Comparison of ENCODE assay signal across 8 mouse cellular contexts in genomic region chr7:30121308-30122187, GRCm38 (mm10). TPM values are rescaled to one million over a fixed set of nuclear protein-coding genes. Genes with fewer than 3 reads are reported as not detected.
DNase-seq lines count a peak whose midpoint lies in the region; ATAC-seq lines count a peak whose summit lies in the region.

TSS of gene Zfp382 (plus strand) at chr7:30121942.

- H3K9me3 ChIP-seq in hindbrain, embryonic 13.5 days = peaks cover under 1% of the 10 kb centered on the region; the same call in 1 of the 2 replicates

- H3K4me2 ChIP-seq in hindbrain, embryonic 13.5 days = peak within 1 kb of the TSS; percentile 73

- peak; percentile 93 for DNase-seq in R1 (ENCODE audit: low read depth, low spot score)
- peak; percentile 93 to 94 for DNase-seq in cerebellum, postnatal 14 days
- DNase-seq in frontal cortex, postnatal 14 days (ENCODE audit: low spot score in 2 of 2) = peak; percentile 73 to 83
- peak; percentile 85 to 86 for DNase-seq in layer of hippocampus, postnatal 25 days (ENCODE audit: extremely low spot score in 1 of 2, low spot score in 1 of 2)
- DNase-seq in lung, postnatal 14 days = peak; percentile 91
- DNase-seq in ovary, postnatal 36 days (ENCODE audit: low spot score) = peak; percentile 91
- DNase-seq in thymus, postnatal 14 days = peak; percentile 94

- WGBS in hindbrain, embryonic 13.5 days = under 1% methylated on average over 61 of the region's 61 CpGs

- peak; percentile 96 for ATAC-seq in hindbrain, embryonic 13.5 days (ENCODE audit: low FRiP score)

- H3K36me3 ChIP-seq in hindbrain, embryonic 13.5 days = peaks cover 9% of the 10 kb centered on the region

- H3K27ac ChIP-seq in hindbrain, embryonic 13.5 days = peak within 1 kb of the TSS; percentile 88

- H3K4me1 ChIP-seq in hindbrain, embryonic 13.5 days (replicated peaks) = peaks cover 7% of the 10 kb centered on the region

- no peaks in the 10 kb centered on the region for H3K27me3 ChIP-seq in hindbrain, embryonic 13.5 days

- peak within 1 kb of the TSS; percentile 83 for H3K9ac ChIP-seq in hindbrain, embryonic 13.5 days

- peak within 1 kb of the TSS; percentile 74 for H3K4me3 ChIP-seq in hindbrain, embryonic 13.5 days

RNA-seq across cellular contexts. Expression of gene Zfp382, which starts in this region (rescaled TPM):
- polyA plus RNA-seq in hindbrain, embryonic 13.5 days (2015; fragmentation: Nextera tagmentation; extraction: Ambion mirVana) = 17.5 and 19.8 TPM in 2 replicates
- 10 to 100 TPM; 30.4 to 31.5 TPM for total RNA-seq in layer of hippocampus, postnatal 25 days (2021)

Comparison
In these comparisons a context has a peak if more than half of its experiments do, and no peak if none do; other contexts are left out.
1. Peak in every context shown above with its lines: DNase-seq, ATAC-seq, H3K4me3 ChIP-seq and H3K27ac ChIP-seq.